Mouse (Mus musculus) left cerebral cortex, postnatal 14 days (tissue): ENCODE data around the gene Hirip3. TPM values are rescaled to one million over a fixed set of nuclear protein-coding genes. Genes with fewer than 3 reads are reported as not detected.

Experiments used
- DNase-seq, 2 experiments: peaks; one replicate each; pipeline ENCODE4 v3.0.0; 2021 to 2022; ENCODE audit warnings: low spot score in 2 of 2, mixed read lengths in 1 of 2
- intact Hi-C: fragments of 180-260 bp; cut with DNase I; formaldehyde crosslinking; loops from one replicate; pipeline ENCODE4 v1.15.1; 2025
- long read RNA-seq, 2 experiments: library from polyadenylated mRNA; stranded (forward); transcript quantifications; one replicate each; pipeline ENCODE4 v2.0.0; 2021
- total RNA-seq, 2 experiments: library from RNA; stranded (reverse); gene quantifications; 2 replicates each; pipeline ENCODE4 v1.2.3; 2021

Gene Hirip3
- total RNA-seq, result 10 to 100 TPM; 30.2 to 32.1 TPM
- long read RNA-seq, experiment 1, transcript Hirip3-201 (7 exons, 2,766 nt), result major isoform, 7 of 19 reads
- long read RNA-seq, experiment 1, partial matches to known transcripts, result 5 of 19 reads
- long read RNA-seq, experiment 1, other reads (novel, unspliced or antisense), result 3 of 19 reads
- long read RNA-seq, experiment 2, partial matches to known transcripts, result 7 of 21 reads
- long read RNA-seq, experiment 2, other reads (novel, unspliced or antisense), result 8 of 21 reads

DNA sequence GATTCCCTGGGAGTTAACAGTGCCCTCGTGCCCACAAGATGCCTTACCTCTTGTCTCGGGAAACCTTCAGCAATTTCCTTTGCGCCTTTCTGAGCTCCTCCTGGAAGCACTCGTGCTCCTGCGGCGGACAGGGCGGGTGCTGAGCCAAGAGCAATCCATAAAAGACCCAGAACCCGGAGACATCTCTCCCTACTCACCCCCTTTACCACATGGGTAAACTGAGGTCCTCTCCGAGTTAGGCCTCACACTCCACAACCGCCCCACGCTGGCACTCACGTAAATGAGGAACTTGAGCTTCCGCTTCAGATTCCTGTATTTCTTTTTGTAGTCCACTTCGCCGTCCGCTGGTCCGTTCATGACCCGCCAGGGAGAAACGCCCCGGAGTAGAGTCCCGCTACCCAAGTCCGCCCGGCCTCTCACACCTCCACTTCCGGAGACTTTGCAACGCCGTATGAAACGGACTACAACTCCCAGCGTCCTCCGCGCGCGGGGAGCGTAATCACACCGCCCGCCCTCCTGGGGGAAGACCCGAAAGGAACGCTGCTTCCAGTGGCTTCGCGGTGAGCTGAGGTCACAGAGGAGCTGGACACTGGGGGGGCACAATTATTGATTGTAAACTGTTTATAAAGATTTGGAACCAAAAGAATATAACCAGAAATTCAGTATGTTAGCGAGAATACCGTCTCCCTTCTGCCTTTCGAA is at the start of gene Hirip3:
Hirip3 (plus strand) TSS at position 544 of the 702 bp plus-strand sequence.
- peak; percentile 92 to 93 for DNase-seq
- intact Hi-C loops, result no loop called here

DNA sequence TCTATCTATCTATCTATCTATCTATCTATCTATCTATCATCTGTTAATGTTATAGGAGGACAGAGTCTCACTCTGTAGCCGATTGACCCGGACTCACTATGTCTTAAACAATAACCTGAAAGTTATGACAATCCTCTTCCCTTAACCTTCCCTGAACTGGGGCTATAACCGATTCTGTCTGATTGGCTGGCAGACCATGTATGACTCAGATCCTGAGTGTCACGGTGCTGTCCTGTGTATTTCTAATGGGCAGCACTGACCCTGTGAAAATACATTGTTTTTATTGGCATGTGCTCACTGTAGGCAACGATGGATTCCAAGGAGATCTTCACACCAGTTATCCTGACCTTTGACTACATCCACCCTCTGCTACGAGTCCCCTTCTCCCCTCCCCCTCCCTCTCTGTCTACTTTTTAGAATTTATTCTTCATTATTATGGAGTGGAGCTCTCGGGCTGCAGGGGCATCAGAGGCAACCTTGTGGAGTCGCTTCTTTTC is 46.0 kb upstream of the Hirip3 start:
- intact Hi-C loops, result no loop called here
- DNase-seq, result no peak

DNA sequence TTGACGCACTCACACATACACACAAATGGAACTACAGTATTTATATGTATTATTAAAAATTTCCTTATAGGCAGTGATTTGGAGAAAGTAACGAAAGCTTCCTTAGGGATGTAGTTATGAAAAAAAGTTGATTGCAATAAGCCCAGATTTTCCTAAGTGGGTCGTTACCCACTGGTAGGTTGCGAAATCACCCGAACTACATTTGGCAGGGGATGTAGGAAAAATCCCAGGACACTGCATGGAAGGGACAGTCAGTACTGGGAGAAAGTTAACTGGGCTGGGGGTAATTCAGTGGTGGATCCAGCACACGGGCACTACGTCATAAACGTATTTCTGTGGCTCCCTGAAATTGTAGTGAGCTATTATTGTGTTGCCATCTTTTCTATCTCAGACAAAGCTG is 45.3 kb upstream of the Hirip3 start:
- intact Hi-C loops, result no loop called here
- no peak for DNase-seq

DNA sequence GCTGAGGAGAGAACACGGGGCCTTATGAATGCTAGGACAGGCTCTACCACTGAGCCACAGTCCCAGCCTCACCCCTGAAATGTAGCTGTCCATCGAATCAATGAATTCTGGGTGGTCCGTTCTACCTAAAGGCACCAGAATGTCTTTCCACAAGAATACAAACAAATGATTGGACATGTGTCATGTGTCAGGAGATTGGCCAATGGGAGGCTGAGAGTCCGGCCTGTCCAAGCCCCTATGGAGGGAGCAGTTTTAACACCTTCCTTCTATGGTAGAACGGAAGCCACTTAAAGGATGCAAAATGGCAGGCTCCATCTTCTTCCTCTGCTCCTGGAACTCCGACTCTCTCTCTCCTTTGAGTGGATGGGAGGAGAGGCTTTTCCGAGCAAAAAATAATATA is 44.2 kb upstream of the Hirip3 start:
- no peak for DNase-seq
- intact Hi-C loops, result no loop called here

DNA sequence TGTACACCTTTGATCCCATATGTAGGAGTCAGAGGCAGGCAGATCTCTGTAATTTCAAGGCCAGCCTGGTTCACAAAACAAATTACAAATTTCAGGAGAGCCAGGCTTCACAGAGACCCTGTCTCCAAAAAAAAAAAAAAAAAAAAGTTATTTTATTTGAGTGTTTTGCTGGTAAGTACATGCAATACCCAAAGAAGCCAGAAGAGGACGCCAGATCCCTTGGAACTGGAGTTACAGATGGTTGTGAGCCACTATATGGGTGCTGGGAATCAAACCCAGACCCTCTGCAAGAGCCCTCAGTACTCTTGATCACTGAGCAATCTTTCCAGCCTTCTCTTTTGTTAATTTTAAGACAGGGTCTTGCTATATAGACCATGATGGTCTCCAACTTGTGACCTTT is 43.0 kb upstream of the Hirip3 start:
- intact Hi-C loops, result no loop called here
- no peak for DNase-seq

DNA sequence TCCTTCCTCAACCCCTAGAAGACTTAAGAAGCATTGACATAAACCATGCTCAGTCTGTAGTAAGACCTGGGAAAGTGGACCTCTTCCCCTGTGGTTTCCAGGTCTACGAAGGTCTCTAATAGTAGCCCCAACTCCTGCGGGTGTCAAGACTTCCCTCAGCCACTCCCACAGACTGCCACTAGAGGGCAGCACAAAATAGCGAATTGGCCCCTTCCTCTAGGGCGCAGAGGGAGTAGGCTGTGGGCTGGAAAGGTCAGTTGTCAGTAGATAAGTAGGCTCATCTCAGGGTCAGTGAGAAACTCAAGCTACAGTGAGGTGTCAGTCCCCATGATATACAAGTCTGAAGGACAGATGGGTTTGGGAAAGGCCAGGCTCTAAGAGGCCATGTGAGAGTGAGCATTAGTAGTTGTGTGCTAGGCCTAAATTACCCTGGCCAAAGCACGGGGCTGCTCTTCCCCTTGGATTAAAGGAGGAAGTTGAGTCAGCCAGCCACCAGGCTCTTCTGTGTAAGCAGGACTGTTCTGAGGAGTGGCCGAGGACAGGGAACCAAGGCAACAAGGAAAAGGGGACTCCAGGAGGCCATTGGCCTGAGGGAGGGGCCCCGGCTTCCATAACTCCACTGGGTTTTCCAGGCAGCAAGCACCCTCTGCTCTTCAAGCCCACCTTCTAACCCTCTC is 39.8 kb upstream of the Hirip3 start:
- intact Hi-C loops, result loop anchor here (5.0 kb wide), 1 partner anchor 120 kb away; no protein-coding TSS in a partner anchor

DNA sequence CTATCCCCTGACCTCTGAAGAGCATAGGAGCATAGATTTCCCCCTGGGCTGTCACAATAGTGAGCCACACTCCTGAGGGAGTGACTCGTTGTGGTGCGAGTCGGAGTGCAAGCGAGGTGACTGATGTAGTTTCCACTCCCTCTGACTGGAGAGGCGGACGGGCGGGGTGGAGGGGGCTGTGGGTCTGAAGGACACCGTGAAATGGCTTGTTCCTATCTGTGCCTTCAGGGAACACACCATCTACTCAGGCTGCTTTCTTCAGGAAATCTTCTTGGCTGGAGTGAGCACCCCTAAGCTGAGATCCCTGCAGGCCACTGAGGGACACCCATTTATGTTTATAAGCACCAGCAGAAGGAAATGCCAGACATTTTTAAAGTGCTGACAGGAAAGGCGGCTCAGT is 39.0 kb upstream of the Hirip3 start:
- intact Hi-C loops, result loop anchor here (5.0 kb wide), 1 partner anchor 120 kb away; no protein-coding TSS in a partner anchor
- DNase-seq, result no peak

More for the DNA sequence above, 39.8 kb upstream of the Hirip3 start:
- peak; percentile 66 to 85 for DNase-seq

DNA sequence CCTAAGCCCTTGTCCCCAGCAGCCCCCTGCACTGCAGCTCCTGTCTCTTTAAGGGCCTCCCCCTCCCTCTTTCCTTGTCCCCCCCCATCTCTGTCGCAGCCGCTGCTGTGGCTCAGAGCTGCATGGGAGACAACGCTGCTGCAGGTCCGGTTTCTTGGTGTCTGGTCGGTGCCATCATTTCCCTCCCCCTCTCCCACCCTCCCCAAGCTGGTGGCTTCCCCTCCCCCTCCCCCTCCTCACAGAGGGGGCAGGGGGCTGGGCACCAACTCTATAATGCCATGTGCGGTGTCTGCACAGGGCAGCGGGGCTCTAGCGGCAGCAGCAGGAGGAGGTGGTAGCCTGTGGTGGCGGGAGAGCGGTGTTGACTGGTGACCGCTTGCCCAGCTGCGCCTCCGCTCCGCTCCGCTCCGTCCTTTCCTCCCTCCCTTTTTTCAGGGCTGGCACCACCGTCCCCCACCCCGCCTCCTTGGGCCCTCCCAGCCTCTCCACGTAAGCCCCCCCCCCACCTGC is 38.5 kb upstream of the Hirip3 start:
- intact Hi-C loops, result loop anchor here (5.0 kb wide), 1 partner anchor 119 kb away; no protein-coding TSS in a partner anchor
- DNase-seq, result peak; percentile 36 to 37

DNA sequence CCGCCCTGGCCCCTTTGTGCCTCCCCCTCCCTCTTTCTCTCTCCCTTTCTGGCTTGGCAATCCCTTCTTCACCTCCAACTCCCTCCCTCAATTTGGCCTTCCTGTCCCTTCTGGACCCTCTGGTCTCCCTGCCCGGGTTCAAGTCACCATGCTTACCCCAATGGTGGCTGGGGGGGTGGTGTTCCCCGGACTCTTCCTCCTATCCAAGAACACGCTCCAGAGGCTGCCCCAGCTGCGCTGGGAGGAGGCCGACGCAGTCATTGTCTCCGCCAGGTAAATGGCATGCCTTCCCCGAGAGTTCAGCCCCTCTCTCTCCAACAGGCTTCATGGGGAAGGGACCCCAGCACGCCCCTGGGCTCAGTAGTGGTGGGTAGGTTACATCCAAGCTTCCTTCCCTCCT is 37.8 kb upstream of the Hirip3 start:
- intact Hi-C loops, result loop anchor here (5.0 kb wide), 1 partner anchor 118 kb away; no protein-coding TSS in a partner anchor

DNA sequence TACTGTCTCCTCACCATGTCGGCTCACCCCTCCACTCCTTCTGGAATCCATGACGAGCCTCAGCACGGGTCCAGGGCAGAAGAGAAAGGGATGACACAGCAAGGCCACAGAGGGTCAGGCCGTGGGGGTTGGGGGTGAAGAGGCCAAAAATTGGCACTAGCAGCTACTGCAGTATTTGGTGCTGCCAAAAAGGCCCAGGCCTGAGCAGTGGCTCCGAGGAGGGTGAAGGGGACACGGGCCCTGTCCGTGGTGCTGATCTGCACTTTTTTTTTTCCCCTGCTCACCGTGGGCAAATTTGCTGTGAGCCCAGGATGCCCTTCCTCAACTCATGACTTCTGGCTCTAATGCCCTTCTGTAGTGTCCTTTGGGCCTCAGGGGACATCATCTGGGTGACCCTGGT is 36.4 kb upstream of the Hirip3 start:
- no peak for DNase-seq
- intact Hi-C loops, result no loop called here

More for the DNA sequence above, 37.8 kb upstream of the Hirip3 start:
- DNase-seq, result no peak

DNA sequence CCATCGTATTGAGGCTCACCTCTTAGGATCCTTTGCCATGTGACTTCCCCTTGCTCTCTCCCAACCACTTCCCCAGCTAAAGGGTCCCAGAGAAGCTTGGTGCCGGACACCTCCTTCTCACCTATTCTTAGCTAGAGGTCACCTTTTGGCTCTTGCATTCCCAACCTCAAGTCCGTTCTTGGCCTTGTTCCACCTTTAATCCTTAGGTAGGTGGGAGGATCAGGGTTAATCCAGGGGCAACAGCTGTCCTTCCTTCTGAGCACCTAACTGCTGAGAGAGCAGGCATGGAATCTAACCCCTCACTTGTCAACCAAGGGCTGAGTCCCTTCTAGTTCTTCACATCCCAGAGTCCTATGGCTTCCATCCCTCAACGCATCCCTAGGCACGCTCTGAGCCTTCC is 35.8 kb upstream of the Hirip3 start:
- intact Hi-C loops, result no loop called here
- DNase-seq, result no peak

DNA sequence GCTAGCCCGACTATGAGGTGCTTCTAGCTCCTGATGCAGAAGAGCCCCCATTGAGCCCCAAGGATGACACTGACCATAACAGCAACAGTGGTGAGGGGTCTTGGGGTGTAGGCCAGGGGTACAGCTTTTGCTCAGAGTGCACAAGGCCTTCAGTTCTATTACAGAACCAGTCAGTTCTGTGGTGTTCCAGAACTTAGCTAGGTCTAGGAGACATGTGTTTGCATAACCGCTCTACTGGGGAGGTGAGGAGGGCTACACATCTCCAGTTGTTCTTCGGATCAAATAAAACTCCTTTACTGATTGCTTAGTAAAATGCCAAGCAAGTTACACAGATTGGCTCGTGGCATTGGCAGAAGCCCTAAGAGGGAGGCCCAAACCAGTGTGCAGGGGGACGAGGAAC is 30.2 kb upstream of the Hirip3 start, which contains the start of gene 4930451I11Rik:
4930451I11Rik (minus strand) TSS at position 101 of the 400 bp plus-strand sequence.
- intact Hi-C loops, result no loop called here
- DNase-seq, result no peak

DNA sequence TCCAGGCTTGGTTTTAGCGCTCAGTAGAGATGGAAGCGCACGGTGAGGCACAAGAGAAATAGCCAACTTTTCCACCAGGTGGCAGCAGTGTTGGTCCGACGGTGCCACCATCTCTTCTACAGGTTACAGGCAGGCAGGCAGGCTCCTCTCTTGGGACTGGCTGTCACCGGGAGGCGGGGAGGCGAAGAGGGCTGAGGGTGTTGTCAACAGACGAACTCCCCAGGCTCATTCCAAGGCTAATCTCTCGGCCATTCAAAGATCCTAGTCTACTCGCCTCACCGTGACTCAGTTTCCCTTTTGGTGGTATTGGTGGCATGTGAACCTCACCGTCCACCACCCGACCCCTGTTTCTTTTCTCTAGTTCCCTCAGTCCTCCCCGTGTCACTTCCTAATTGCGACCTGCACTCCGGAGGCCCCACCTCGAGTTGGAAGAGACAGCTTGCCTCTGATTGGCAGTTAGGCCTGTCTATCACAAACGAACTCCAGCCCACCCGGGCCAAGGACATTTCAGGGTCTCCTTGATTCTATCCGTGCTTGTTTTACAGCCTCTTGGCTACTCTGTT is 29.7 kb upstream of the Hirip3 start:
- intact Hi-C loops, result loop anchor here (2.0 kb wide), 1 partner anchor 279 kb away; no protein-coding TSS in a partner anchor
- DNase-seq, result peak; percentile 80 to 87

DNA sequence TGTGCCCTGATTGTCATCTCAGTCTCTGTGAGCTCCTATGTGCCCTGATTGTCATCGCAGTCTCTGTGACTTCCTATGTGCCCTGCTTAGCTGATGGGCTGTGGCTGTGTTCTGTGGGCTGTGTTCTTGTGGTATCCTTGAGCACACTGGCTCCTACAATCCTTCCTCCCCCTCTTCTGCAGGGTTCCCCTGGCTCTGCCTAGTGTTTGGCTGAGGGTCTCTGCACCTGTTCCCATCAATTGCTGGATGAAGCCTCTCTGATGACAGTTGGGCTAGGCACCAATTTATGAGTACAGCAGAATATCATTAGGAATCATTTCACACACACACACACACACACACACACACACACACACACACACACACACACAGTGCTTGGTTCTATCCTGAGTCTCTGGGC is 28.5 kb upstream of the Hirip3 start:
- intact Hi-C loops, result loop anchor here (2.0 kb wide), 1 partner anchor 278 kb away; no protein-coding TSS in a partner anchor

DNA sequence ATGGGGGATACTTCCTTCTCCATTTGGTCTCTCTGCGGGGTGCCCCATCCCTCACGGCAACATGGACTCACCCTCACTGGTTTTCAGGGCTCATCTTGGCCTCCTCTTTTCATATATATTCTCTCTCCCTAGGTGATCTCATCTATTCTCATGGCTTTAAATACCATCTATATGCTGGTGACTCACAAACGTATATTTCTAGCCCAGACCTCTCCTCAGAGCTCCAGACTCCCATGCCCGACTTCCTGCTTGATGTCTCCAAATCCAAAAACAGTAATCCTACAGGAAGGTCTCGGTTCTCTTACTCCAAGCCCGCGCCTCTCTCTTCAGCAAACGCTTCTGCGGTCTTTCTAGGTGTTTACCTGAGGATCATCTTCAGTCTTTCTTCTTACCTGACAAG is 18.5 kb upstream of the Hirip3 start:
- DNase-seq, result no peak
- intact Hi-C loops, result no loop called here

More for the DNA sequence above, 28.5 kb upstream of the Hirip3 start:
- DNase-seq, result no peak

DNA sequence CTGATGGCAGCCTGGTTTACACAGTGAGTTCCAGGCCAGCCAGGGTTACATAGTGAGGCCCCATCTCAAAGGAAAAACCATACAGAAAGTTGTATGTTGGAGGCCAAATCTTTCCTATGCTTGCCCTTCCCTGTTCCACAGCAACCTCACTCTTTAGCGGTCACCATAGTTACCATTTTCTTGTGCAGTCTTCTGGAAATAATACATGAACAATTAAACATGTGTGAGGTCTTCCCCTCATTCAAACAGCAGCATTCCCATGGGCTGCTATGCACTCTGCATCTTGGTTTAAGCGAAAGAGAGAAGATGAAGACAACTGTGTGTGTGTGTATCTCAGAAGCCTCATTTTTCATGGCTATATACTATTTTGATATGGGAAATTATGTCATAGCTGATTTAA is 16.3 kb upstream of the Hirip3 start:
- no peak for DNase-seq
- intact Hi-C loops, result no loop called here

DNA sequence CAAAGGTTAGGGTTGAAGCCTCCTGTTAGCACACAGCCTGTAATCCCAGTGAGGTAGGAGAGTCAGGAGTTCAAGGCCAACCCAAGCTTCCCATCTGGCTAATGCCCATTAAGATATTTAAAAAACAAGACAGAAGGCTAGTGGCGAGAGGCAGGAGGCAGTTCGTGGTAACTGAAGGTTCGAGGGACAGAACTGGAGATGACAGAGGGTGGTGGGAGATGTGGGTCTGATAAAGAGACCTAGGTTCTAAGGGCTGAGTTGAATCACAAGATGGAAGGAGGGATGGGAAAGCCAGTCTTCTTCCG is 14.7 kb upstream of the Hirip3 start, which contains the start of gene Doc2a:
Doc2a (plus strand) TSS at position 301 of the 305 bp plus-strand sequence.
- intact Hi-C loops, result no loop called here

DNA sequence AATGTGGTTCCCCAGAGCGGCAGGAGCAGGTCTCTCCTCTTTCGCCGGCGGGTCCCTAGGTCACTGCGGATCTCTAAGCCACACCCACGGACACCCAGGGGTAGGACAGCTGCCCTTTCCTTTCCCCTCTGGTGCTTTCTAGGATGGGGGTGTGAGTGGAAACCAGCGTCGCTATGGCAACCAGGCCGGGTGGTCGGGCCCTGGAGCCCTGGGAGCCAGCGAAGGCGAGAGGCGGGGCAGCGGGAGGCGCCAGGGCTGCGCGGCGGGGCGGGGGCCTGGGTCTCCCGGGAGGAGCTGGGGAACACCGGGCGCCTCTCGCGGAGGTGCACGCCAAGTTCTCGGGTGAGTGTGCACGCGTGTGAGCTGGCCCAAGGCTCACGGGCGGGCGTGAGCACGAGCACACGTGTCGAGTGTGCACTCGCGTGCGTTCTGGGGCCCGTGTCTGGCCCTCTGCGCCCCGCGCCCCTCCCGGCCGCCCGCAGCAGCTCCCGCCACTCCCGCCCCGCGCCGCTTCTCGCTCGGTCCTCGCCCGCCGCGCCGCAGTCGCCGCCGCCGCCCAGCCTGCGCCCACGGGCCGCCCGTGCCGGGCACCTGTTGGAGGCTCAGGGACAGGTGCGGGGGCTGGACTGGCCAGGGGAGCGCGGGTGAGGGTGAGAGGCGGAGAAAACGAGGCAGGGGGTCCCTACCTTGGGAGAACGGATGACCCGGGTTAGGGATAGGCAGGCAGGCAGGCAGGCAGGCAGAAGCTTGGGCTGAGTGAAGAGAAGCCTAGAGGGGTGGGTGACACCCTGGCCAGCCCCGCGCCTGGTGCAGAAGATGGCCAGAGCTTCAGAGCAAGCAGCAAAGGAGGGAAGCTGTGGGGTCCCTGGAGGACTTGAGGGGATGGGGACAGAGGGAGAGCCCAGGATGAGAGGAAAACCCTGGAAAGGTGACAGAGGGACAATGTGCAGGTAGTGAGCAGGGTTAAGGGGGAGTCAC is 14.1 kb upstream of the Hirip3 start:
- intact Hi-C loops, result no loop called here
- DNase-seq, result no peak

More for the DNA sequence above, 14.7 kb upstream of the Hirip3 start, which contains the start of gene Doc2a:
- no peak for DNase-seq
